Mouse (Mus musculus) layer of hippocampus, adult 2 months (tissue): ENCODE data around the gene Mfap2. TPM values are rescaled to one million over a fixed set of nuclear protein-coding genes. Genes with fewer than 3 reads are reported as not detected.

Experiments
- DNase-seq, 2 experiments: peaks; one replicate each; pipeline ENCODE4 v3.0.0; 2022; ENCODE audit warnings: low spot score in 2 of 2
- H3K27ac ChIP-seq: fragments of 200-600 bp; 2 replicates; pipeline ENCODE4 v1.8.1; 2022
- H3K4me3 ChIP-seq: fragments of 200-600 bp; 2 replicates; pipeline ENCODE4 v1.8.1; 2022; ENCODE audit warnings: mild to moderate bottlenecking
- CTCF ChIP-seq: fragments of 200-600 bp; conservative IDR thresholded peaks from 2 replicates; pipeline ENCODE4 v1.8.1; 2022; ENCODE audit warnings: antibody characterized with exemption, mild to moderate bottlenecking, moderate library complexity
- total RNA-seq, 2 experiments: library from RNA; stranded (reverse); gene quantifications; 2 replicates each; pipeline ENCODE4 v1.2.3; 2021

The Mfap2 gene
- total RNA-seq, 2 experiments from 2014 or later, result 4.5 to 6.9 TPM

- Histone ChIP-seq H3K4me3 (no peak overlapping the region), H3K27ac (peak overlapping the region; percentile 72)
- DNase-seq, result peak in 1 of 2 experiments; percentile 57
- TF ChIP-seq CTCF, result no peak
Measured at GRCm38 (mm10) chr4:141020811-141021613, 10.8 kb downstream of the Mfap2 start.

- no peak for TF ChIP-seq CTCF
- Histone ChIP-seq H3K27ac (peak overlapping the region; percentile 72), H3K4me3 (no peak overlapping the region)
- DNase-seq, result no peak
Measured at GRCm38 (mm10) chr4:141021614-141021929, 11.4 kb downstream of the Mfap2 start.

DNA sequence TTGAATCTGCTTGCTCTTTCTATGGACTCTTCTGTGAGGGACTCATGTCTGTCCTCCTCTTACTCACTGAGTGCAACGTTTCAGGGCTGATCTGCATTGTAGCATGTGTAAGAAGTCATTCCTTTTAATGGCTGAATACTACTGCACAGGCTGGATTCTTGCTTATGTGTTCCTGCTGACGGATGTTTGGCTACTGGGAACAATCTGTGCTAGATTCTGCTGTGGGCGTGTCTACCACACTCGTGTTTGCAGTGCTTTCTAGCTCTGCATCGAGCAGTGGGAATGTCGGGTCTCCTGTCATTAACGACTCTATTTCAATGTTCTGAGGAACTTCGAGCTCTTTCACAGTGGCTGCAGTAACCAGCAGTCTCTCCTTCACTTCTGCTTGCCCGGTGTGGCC lies 13.8 kb downstream of the Mfap2 start:
- DNase-seq, result peak in 1 of 2 experiments; percentile 55
- peak overlapping the region; percentile 78 for H3K27ac ChIP-seq
- H3K4me3 ChIP-seq, result no peak overlapping the region
- no peak for TF ChIP-seq CTCF

- DNase-seq, result no peak
- Histone ChIP-seq H3K27ac (no peak overlapping the region), H3K4me3 (no peak overlapping the region)
- TF ChIP-seq CTCF, result no peak
Measured at GRCm38 (mm10) chr4:141024992-141025391, 14.8 kb downstream of the Mfap2 start.

DNA sequence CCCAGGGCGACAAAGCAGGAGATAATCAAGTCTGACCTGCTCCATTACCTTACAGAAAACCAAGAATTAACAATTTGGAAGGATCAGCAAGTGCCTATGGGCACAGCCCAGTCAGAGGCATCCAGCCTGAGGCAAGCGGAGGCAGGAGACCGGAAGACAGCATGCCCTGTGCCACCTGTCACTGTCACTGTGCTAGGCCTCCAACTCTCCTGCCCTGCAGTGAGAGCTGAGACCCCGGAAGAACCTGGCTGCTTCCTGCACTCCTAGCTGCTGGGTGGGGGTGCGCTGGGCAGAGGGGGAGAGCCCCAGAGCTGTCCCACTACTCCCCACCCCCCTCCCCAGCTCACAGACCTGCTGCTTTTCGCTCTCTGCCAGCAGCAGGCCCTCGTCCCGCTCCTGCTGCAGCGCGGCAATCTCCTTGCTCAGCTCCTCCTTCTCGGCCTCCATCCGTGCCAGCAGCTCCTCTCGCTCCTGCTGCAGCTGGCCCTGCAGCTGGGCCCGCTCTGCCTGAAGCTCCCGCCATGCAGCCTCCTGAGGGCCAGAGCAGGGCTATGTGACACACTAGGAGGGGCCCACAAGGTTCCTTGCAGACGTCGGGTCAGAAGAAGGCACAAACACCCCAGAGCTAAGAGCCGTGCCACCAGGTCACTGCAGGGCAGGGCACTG lies 20.5 kb downstream of the Mfap2 start:
- Histone ChIP-seq H3K4me3 (no peak overlapping the region), H3K27ac (no peak overlapping the region; the same call in 1 of the 2 replicates)
- DNase-seq, result no peak
- TF ChIP-seq CTCF, result no peak

DNA sequence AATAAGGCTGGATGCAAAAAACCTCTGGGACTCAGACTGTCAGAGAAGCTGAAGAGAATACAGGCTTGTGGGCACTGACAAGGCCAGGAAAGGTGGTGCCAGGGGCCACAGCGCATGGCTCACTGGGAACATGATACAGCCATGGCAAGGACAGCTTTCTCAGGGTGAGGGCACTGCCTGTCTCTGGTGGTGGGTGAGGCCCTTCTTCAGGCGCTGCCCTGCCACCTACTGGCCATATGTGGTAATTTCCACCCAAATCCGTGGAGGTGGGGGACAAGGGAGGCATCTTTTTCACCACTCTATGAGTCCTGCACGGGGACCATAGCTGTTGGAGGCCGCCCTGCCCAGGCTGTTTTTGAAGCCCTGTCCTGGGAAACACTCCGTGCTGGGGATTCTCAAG lies 21.5 kb downstream of the Mfap2 start:
- DNase-seq, result peak; percentile 83 to 90
- Histone ChIP-seq H3K4me3 (no peak overlapping the region), H3K27ac (no peak overlapping the region)
- peak; percentile 98 for TF ChIP-seq CTCF

DNA sequence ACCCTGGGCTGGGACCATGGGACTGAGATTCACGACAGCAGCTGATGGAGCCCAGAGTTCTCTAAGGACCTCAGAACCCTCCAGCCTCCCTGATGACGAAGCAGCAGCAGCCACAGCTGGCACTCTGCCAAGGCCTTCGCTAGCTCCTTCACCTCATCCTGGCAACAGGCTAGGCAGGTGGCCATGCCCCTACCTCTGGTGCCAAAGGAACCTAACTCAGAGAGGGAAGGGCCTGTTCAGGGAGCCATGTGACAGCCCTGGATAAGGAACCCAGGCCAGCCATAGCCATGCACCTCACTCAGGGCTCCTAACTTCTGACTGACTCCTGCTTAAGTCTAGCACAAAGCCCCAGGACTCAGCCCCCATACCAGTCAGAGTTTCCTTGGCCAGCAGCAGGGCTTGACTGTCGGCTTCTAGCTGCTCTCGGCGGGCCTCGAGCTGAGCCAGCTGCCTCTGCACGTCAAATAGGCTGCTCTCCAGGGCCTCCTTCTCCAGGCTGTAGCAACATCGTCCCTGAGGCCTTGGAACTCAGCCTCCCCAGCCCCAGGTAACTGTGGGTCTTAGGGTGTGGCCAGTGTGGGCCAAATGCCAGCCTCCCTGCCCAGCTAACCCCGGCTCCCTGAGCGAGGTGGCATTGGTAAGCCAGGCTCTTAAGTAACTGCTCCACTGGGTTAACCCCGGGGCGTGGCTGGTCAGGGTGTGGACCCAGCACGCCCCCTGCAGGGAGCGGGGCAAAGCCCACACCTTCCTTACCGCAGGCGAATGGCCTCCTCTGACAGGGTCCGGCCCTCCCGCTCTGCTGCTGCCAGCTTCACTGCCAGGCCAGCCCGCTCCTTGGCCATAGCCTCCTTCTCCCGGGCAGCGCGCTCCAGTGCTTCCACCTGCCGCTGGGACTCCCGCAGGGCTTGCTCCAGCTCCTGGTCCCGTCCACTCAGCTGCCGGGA lies 23.7 kb downstream of the Mfap2 start:
- DNase-seq, result no peak
- H3K27ac ChIP-seq, result no peak overlapping the region
- peak; percentile 34 for TF ChIP-seq CTCF
- no peak overlapping the region for H3K4me3 ChIP-seq

DNA sequence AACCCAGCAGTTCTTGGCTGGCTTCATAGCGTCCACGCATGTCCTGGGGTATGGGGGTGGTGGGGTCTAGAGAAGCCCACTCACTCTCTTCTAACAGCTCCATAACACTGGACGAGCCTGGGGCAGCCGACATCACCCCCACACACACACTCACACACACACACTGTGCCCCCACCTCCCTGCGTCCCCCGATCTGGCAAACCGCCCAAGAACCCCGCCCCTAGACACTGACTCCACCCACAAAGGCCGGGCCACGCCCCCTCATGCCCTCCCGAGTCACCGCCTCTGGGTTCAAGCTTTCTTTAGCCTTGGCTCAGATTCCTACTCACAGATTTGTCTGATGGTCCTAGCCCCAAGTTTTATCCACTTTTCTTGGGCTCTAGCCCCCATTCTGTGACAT lies 30.9 kb downstream of the Mfap2 start:
- Histone ChIP-seq H3K4me3 (no peak overlapping the region), H3K27ac (no peak overlapping the region)
- no peak for TF ChIP-seq CTCF
- no peak for DNase-seq

GRCm38 (mm10) chr4:141044816-141045215 lies 34.6 kb downstream of the Mfap2 start:
- H3K4me3 ChIP-seq, result no peak overlapping the region
- H3K27ac ChIP-seq, result no peak overlapping the region
- peak in 1 of 2 experiments; percentile 63 for DNase-seq
- peak; percentile 94 for TF ChIP-seq CTCF

DNA sequence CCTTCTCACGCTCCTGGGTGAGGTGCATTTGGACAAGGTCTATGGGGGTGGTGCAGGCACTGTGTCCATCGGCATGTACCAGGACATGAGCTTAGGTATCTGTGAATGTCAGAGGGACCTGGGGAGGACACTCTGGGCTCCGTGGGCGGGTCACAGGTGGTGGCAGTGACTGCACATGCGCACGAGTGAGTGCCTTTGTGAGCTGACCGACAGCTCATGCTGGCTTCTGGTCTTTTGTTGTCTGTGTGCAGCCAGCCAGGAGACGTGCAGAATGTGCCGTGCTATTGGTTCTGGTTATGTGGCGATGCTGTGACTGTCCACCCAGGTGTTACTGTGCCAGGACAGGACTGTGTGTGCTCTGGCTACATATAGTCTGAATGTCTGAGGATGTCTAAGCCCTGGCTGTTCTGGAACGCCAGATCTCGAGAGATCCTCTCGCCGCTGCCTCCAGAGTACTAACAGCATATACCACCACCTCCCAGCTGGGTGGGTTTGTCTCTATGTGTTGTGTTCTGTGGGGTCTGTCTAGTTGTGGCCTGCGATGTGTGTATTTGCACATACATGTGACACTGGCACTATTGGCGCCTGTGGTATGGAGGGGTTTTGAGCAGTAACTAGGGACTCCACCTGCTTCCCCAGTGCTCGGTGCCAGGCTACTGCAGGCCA lies 38.7 kb downstream of the Mfap2 start:
- Histone ChIP-seq H3K4me3 (no peak overlapping the region; the same call in 1 of the 2 replicates), H3K27ac (peak overlapping the region; percentile 87)
- no peak for DNase-seq
- TF ChIP-seq CTCF, result no peak

DNA sequence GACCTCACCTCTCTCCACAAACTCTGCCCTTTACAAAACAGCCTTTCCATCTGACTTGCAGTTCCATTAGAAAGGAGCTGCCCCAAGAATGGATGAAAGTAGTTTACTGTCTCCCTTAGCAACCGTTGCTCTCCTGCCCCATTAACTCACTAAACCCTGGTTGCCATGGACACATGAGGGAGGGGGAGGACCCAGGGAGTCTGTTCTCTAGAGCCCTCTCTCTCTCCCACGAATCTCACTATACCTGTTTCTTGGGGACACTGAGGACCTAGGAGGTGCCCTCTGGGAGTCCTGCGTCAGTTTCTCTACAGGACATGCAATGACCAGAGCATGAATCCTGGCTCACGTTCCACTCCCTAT lies 39.2 kb downstream of the Mfap2 start:
- TF ChIP-seq CTCF, result no peak
- peak overlapping the region; percentile 28; the same call in 1 of the 2 replicates for H3K4me3 ChIP-seq
- H3K27ac ChIP-seq, result peak overlapping the region; percentile 87
- peak; percentile 57 to 80 for DNase-seq

- H3K27ac ChIP-seq, result peak overlapping the region; percentile 95
- H3K4me3 ChIP-seq, result peak overlapping the region; percentile 57
- no peak for TF ChIP-seq CTCF
- DNase-seq, result no peak
Measured at GRCm38 (mm10) chr4:141052442-141052841, 42.2 kb downstream of the Mfap2 start.
